Mouse (Mus musculus): ENCODE measurements around the gene Exosc6. TPM values are rescaled to one million over a fixed set of nuclear protein-coding genes. Genes with fewer than 3 reads are reported as not detected.

The Exosc6 gene
- polyA plus RNA-seq, 1 experiment = not detected

DNA sequence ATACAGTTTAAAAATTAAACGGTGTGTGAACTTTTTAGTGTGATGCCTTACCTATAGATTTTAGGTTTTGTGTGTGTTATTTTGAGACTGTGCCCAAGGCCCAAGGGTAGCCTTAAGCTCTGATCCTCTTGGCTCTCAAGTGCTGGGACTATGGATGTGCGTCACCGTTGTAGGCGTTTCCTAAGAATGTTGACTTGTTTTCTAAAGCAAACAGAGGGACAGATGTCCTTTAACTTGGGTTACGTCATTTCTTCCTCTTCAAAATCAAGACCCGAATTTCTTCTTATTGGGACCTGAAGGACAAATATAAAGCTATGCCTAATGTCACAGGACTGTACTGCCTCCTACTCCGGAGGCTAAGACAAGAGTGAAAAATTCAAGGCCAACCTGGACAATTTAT, 23.2 kb upstream of the Exosc6 start, which contains the start of gene Aars:
Gene Aars (plus strand): TSS at position 229 of the 400 bp plus-strand sequence.
- no peak for TF ChIP-seq CTCF (IDR thresholded peaks at IDR 0.05; ENCODE audit: control insufficient read depth, insufficient read depth, insufficient replicate concordance, low read depth, low read length)
- TF ChIP-seq POLR2A (IDR thresholded peaks at IDR 0.05; ENCODE audit: control insufficient read depth, low read depth, low read length) = no peak
- peak within 1 kb of the TSS; percentile 100 for H3K27ac ChIP-seq (ENCODE audit: control insufficient read depth, insufficient read depth, low read depth, low read length)

DNA sequence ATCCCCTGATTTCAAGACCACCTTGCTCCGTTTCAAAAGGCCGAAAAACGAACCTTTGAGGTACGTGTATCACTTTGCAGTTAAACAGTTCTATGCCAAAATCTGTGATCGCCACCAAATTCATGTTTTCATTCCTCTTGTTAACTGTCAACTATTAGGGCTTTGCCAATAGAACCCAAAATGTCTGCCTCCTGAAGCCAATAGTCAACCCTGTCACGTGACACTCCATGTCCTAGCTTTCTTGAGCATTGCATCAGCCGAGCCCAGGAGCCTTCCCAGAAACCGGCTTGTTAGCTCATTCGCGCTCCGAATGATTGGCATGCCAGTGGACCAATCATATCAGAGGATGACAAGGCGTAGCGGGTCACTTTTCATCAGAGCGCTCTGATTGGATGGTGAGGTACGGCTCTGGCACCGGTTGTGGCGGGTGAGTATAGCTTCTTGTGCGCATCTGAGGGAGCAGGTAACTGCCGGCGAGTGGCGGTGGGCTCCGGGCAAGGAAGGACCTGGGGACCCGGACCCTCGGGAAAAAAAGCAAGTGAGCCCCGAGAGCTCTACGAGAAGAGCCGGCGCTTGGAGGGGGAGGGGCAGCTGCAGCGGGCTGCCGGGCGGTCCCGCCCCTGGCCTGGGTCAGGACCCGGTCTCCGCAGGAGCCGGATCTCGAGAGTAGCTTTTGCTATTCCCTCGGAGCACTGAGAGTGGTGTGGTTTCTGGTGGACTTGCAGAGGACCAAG, 22.5 kb upstream of the Exosc6 start:
- peak; percentile 82 for TF ChIP-seq POLR2A (IDR thresholded peaks at IDR 0.05; ENCODE audit: control insufficient read depth, low read depth, low read length)
- TF ChIP-seq CTCF (IDR thresholded peaks at IDR 0.05; ENCODE audit: control insufficient read depth, insufficient read depth, insufficient replicate concordance, low read depth, low read length) = no peak
- Histone ChIP-seq H3K36me3 (ENCODE audit: control insufficient read depth, insufficient read depth, low read length) (peaks cover 3% of the 10 kb centered on the region), H3K27me3 (ENCODE audit: control insufficient read depth, insufficient read depth, low read length) (no peaks in the 10 kb centered on the region), H3K4me1 (ENCODE audit: control insufficient read depth, insufficient read depth, low read length) (peaks cover 2% of the 10 kb centered on the region), H3K27ac (ENCODE audit: control insufficient read depth, insufficient read depth, low read depth, low read length) (peak overlapping the region; percentile 88), H3K4me3 (ENCODE audit: control insufficient read depth, low read depth, low read length) (peak overlapping the region; percentile 98)

More for the DNA sequence above, 23.2 kb upstream of the Exosc6 start, which contains the start of gene Aars:
- Histone ChIP-seq H3K27me3 (ENCODE audit: control insufficient read depth, insufficient read depth, low read length) (no peaks in the 10 kb centered on the region), H3K36me3 (ENCODE audit: control insufficient read depth, insufficient read depth, low read length) (peaks cover 3% of the 10 kb centered on the region), H3K4me1 (ENCODE audit: control insufficient read depth, insufficient read depth, low read length) (peaks cover 2% of the 10 kb centered on the region), H3K4me3 (ENCODE audit: control insufficient read depth, low read depth, low read length) (peak within 1 kb of the TSS; percentile 99)

DNA sequence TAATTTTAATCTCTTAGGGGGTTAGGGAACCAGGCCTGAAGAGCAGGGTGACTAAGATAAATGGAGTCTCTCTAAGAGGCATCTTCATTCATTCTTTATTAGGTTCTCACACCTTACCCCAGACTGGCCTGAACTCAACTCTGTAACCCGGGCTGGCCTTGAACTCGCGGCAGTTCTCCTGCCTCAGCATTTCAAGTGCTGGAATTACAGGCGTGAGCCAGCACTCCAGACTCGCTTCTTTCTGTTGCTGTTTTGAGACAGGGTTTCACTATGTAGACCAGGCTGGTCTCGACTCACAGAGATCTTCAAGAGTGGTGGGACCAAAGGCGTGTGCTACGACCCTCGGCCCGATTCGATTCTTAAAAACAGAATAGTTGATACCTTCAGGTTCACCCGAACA, 21.9 kb upstream of the Exosc6 start:
- H3K4me1 ChIP-seq (ENCODE audit: control insufficient read depth, insufficient read depth, low read length) = peaks cover 2% of the 10 kb centered on the region
- TF ChIP-seq CTCF (IDR thresholded peaks at IDR 0.05; ENCODE audit: control insufficient read depth, insufficient read depth, insufficient replicate concordance, low read depth, low read length) (no peak), POLR2A (IDR thresholded peaks at IDR 0.05; ENCODE audit: control insufficient read depth, low read depth, low read length) (no peak)
- H3K27ac ChIP-seq (ENCODE audit: control insufficient read depth, insufficient read depth, low read depth, low read length) = peak overlapping the region; percentile 88
- peaks cover 3% of the 10 kb centered on the region for H3K36me3 ChIP-seq (ENCODE audit: control insufficient read depth, insufficient read depth, low read length)
- H3K4me3 ChIP-seq (ENCODE audit: control insufficient read depth, low read depth, low read length) = peak overlapping the region; percentile 98
- H3K27me3 ChIP-seq (ENCODE audit: control insufficient read depth, insufficient read depth, low read length) = no peaks in the 10 kb centered on the region

DNA sequence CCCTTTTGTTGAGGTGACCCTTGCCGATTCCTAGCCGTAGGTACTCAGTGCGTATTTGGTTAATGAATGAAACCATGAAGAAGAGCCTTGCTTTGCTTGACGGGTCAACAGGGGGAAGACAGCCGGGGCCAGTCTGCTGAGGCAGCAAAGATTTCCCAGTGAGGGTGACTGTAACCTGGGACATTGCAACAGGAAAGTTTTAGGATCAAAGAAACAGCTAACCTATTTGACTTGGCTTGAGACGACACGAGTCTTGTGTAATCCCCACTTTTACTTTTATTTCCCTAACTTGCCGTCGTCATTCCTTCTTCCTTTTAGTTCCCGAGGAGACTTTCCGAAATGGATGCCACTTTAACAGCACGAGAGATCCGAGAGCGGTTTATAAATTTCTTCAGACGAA, 19.5 kb upstream of the Exosc6 start:
- TF ChIP-seq POLR2A (IDR thresholded peaks at IDR 0.05; ENCODE audit: control insufficient read depth, low read depth, low read length) = no peak
- TF ChIP-seq CTCF (IDR thresholded peaks at IDR 0.05; ENCODE audit: control insufficient read depth, insufficient read depth, insufficient replicate concordance, low read depth, low read length) = no peak
- peaks cover 2% of the 10 kb centered on the region for H3K4me1 ChIP-seq (ENCODE audit: control insufficient read depth, insufficient read depth, low read length)
- no peaks in the 10 kb centered on the region; the same call in 1 of the 2 replicates for H3K36me3 ChIP-seq (ENCODE audit: control insufficient read depth, insufficient read depth, low read length)
- no peak overlapping the region; the same call in 1 of the 2 replicates for H3K4me3 ChIP-seq (ENCODE audit: control insufficient read depth, low read depth, low read length)
- no peaks in the 10 kb centered on the region for H3K27me3 ChIP-seq (ENCODE audit: control insufficient read depth, insufficient read depth, low read length)
- no peak overlapping the region for H3K27ac ChIP-seq (ENCODE audit: control insufficient read depth, insufficient read depth, low read depth, low read length)

- Histone ChIP-seq H3K27ac (ENCODE audit: control insufficient read depth, insufficient read depth, low read depth, low read length) (no peak overlapping the region), H3K36me3 (ENCODE audit: control insufficient read depth, insufficient read depth, low read length) (peaks cover 11% of the 10 kb centered on the region), H3K4me1 (ENCODE audit: control insufficient read depth, insufficient read depth, low read length) (no peaks in the 10 kb centered on the region), H3K4me3 (ENCODE audit: control insufficient read depth, low read depth, low read length) (no peak overlapping the region), H3K27me3 (ENCODE audit: control insufficient read depth, insufficient read depth, low read length) (no peaks in the 10 kb centered on the region)
- TF ChIP-seq CTCF (IDR thresholded peaks at IDR 0.05; ENCODE audit: control insufficient read depth, insufficient read depth, insufficient replicate concordance, low read depth, low read length) (no peak), POLR2A (IDR thresholded peaks at IDR 0.05; ENCODE audit: control insufficient read depth, low read depth, low read length) (no peak)
Observed at GRCm38 (mm10) chr8:111042546-111042945, 13.6 kb upstream of the Exosc6 start.

GRCm38 (mm10) chr8:111044003-111044734, 12.0 kb upstream of the Exosc6 start:
- no peaks in the 10 kb centered on the region for H3K27me3 ChIP-seq (ENCODE audit: control insufficient read depth, insufficient read depth, low read length)
- TF ChIP-seq POLR2A (IDR thresholded peaks at IDR 0.05; ENCODE audit: control insufficient read depth, low read depth, low read length) (no peak), CTCF (IDR thresholded peaks at IDR 0.05; ENCODE audit: control insufficient read depth, insufficient read depth, insufficient replicate concordance, low read depth, low read length) (no peak; the same call in 1 of the 2 replicates)
- no peak overlapping the region for H3K4me3 ChIP-seq (ENCODE audit: control insufficient read depth, low read depth, low read length)
- no peaks in the 10 kb centered on the region for H3K4me1 ChIP-seq (ENCODE audit: control insufficient read depth, insufficient read depth, low read length)
- H3K27ac ChIP-seq (ENCODE audit: control insufficient read depth, insufficient read depth, low read depth, low read length) = no peak overlapping the region
- H3K36me3 ChIP-seq (ENCODE audit: control insufficient read depth, insufficient read depth, low read length) = peaks cover 11% of the 10 kb centered on the region

- Histone ChIP-seq H3K27ac (ENCODE audit: control insufficient read depth, insufficient read depth, low read depth, low read length) (no peak overlapping the region), H3K27me3 (ENCODE audit: control insufficient read depth, insufficient read depth, low read length) (no peaks in the 10 kb centered on the region), H3K4me1 (ENCODE audit: control insufficient read depth, insufficient read depth, low read length) (no peaks in the 10 kb centered on the region), H3K4me3 (ENCODE audit: control insufficient read depth, low read depth, low read length) (no peak overlapping the region), H3K36me3 (ENCODE audit: control insufficient read depth, insufficient read depth, low read length) (peaks cover 6% of the 10 kb centered on the region)
- TF ChIP-seq POLR2A (IDR thresholded peaks at IDR 0.05; ENCODE audit: control insufficient read depth, low read depth, low read length) (no peak), CTCF (IDR thresholded peaks at IDR 0.05; ENCODE audit: control insufficient read depth, insufficient read depth, insufficient replicate concordance, low read depth, low read length) (no peak)
Observed at GRCm38 (mm10) chr8:111048694-111049093, 7.4 kb upstream of the Exosc6 start.

Measured in testis, adult 2 months (tissue).